Mouse (Mus musculus) hindbrain, embryonic 15.5 days (tissue): Measurements from ENCODE around the gene Foxa3. TPM values are rescaled to one million over a fixed set of nuclear protein-coding genes. Genes with fewer than 3 reads are reported as not detected.

ENCODE experiments used
- ATAC-seq: fragments of 200-750 bp; cut with Nextera tagmentation; 2 replicates; pipeline ENCODE4 v1.8.0; 2017; ENCODE audit warnings: low read depth, moderate number of reproducible peaks, moderate TSS enrichment; ENCODE audit not compliant: low FRiP score
- H3K27ac ChIP-seq: fragments of 300-500 bp; sonication (generic); replicated peaks from 2 replicates; pipeline ENCODE4 v1.5.1; 2015; ENCODE audit warnings: mild to moderate bottlenecking, inconsistent platforms
- H3K27me3 ChIP-seq: fragments of 300-500 bp; sonication (generic); 2 replicates; pipeline ENCODE4 v1.6.1; 2015; ENCODE audit warnings: control low read depth, inconsistent platforms
- H3K36me3 ChIP-seq: fragments of 300-500 bp; sonication (generic); 2 replicates; pipeline ENCODE4 v1.6.1; 2015; ENCODE audit warnings: control low read depth, inconsistent platforms
- H3K4me1 ChIP-seq: fragments of 300-500 bp; sonication (generic); replicated peaks from 2 replicates; pipeline ENCODE4 v1.6.1; 2015; ENCODE audit warnings: control low read depth, inconsistent platforms
- H3K4me2 ChIP-seq: fragments of 300-500 bp; sonication (generic); 2 replicates; pipeline ENCODE4 v1.6.1; 2015; ENCODE audit warnings: moderate library complexity, mild to moderate bottlenecking, inconsistent platforms
- H3K4me3 ChIP-seq: fragments of 300-500 bp; sonication (generic); 2 replicates; pipeline ENCODE4 v1.5.1; 2015; ENCODE audit warnings: mild to moderate bottlenecking, inconsistent platforms
- H3K9ac ChIP-seq: fragments of 300-500 bp; sonication (generic); 2 replicates; pipeline ENCODE4 v1.6.1; 2015; ENCODE audit warnings: inconsistent platforms
- H3K9me3 ChIP-seq: fragments of 300-500 bp; sonication (generic); 2 replicates; pipeline ENCODE4 v1.6.1; 2016; ENCODE audit warnings: control low read depth, inconsistent platforms
- WGBS: fragments of 180-500 bp; shearing (Covaris S2); methylation state at CpG from one replicate; pipeline ENCODE4 v1.1.7; 2015; 5-methylcytosine and 5-hydroxymethylcytosine counted together
- polyA plus RNA-seq: library from polyadenylated mRNA; unstranded; fragments of >200 nt; fragmentation: Nextera tagmentation; extraction: Ambion mirVana; gene quantifications from 2 replicates; pipeline ENCODE4 v1.2.1, GENCODE M21; 2015

Gene Foxa3
- polyA plus RNA-seq, 1 experiment from 2014 or later, result not detected

DNA sequence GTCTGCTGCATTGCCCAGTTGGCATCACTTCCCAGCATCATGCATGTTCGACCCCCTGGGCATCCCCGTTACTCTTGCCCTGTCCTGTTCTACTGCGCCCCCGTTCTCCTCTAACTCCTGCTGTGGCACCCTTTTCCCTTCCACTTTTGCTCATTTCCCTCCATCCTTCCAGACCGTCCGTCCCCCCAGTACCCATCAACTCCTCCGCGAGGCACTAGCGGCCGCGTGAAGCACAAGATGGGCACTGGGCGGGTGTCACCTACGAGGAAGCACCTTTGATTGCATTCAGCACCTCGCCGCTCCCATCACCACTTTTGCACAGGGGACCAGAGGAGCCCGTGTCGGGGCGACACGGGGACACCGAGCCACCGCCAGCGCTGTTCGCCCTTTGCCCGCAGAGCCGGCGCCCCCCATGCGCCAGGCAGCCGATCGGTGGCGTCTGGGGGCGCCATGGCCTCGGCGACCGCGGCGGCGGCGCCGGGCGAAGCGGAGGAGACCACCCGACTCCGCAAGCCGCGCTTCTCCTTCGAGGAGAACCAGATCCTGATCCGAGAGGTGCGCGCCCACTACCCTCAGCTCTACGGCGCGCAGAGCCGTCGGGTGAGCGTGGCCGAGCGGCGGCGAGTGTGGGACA lies 31.6 kb downstream of the Foxa3 start:
- Histone ChIP-seq H3K4me1 (peaks cover 47% of the 10 kb centered on the region), H3K36me3 (no peaks in the 10 kb centered on the region), H3K9me3 (no peaks in the 10 kb centered on the region), H3K4me2 (peak overlapping the region; percentile 87), H3K4me3 (peak overlapping the region; percentile 63), H3K9ac (peak overlapping the region; percentile 56), H3K27ac (peak overlapping the region; percentile 96), H3K27me3 (no peaks in the 10 kb centered on the region)
- under 1% methylated on average over 51 of the region's 59 CpGs for WGBS
- ATAC-seq, result 0 out of 2 replicates have a peak, but pooled peaks have one; percentile 0

DNA sequence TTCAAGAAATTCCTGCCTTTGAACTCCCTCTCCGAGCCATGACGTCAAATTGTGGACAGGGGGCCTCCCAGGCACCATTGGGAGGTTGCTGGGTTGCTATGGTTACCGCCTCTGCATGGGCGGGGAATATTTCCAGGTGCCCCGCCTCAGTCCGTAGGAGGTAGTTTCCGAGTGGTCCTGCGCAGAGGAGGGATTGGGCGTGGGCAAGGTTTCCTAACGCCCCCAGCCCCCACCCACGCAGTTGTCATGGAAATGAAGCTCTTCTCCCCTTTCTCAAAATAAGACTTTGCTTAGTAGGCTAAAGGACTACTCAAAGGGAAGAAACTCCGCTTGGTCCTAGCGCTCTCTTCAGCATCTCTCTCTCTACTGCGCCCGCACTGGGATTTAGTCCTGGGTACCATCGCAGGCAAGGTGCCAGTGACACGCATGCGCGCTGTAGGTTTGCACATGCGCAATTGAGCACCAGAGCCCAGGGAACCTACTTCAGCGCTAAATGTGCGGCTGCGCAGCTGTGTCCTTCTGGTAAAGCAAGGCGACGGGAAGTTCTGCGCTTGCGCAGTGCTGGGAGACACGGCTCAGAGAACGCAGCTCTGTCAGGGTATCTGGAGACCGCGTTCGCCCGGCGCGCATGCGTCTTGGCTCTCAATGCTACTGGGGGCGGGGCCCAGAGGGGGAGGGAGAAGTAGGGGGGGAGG lies 32.6 kb downstream of the Foxa3 start, which contains the start of gene Mypop:
Gene Mypop (plus strand): TSS at position 645 of the 695 bp plus-strand sequence.
- Histone ChIP-seq H3K4me2 (peak within 1 kb of the TSS; percentile 87), H3K27me3 (no peaks in the 10 kb centered on the region), H3K4me3 (peak within 1 kb of the TSS; percentile 63), H3K4me1 (peaks cover 47% of the 10 kb centered on the region), H3K9me3 (no peaks in the 10 kb centered on the region), H3K27ac (peak within 1 kb of the TSS; percentile 96), H3K9ac (peak within 1 kb of the TSS; percentile 56), H3K36me3 (no peaks in the 10 kb centered on the region)
- under 1% methylated on average over 37 of the region's 37 CpGs for WGBS
- ATAC-seq, result peak; percentile 94

GRCm38 (mm10) chr7:18989995-18990394 lies 33.3 kb downstream of the Foxa3 start:
- no peaks in the 10 kb centered on the region for H3K27me3 ChIP-seq
- peak overlapping the region; percentile 45 for H3K9ac ChIP-seq
- peak overlapping the region; percentile 87 for H3K4me2 ChIP-seq
- peak overlapping the region; percentile 63 for H3K4me3 ChIP-seq
- H3K36me3 ChIP-seq, result no peaks in the 10 kb centered on the region
- H3K27ac ChIP-seq, result peak overlapping the region; percentile 96
- ATAC-seq, result no peak
- H3K9me3 ChIP-seq, result no peaks in the 10 kb centered on the region
- WGBS, result 7% methylated on average over 5 of the region's 5 CpGs
- H3K4me1 ChIP-seq, result peaks cover 41% of the 10 kb centered on the region

GRCm38 (mm10) chr7:18988780-18989179 lies 34.6 kb downstream of the Foxa3 start:
- H3K27ac ChIP-seq, result no peak overlapping the region
- no peak overlapping the region for H3K9ac ChIP-seq
- no peak overlapping the region for H3K4me2 ChIP-seq
- 70% methylated on average over 6 of the region's 6 CpGs for WGBS
- no peaks in the 10 kb centered on the region for H3K36me3 ChIP-seq
- no peak for ATAC-seq
- H3K4me3 ChIP-seq, result no peak overlapping the region
- peaks cover 31% of the 10 kb centered on the region for H3K4me1 ChIP-seq
- no peaks in the 10 kb centered on the region for H3K9me3 ChIP-seq
- no peaks in the 10 kb centered on the region for H3K27me3 ChIP-seq

GRCm38 (mm10) chr7:18987747-18988146 lies 35.6 kb downstream of the Foxa3 start:
- peaks cover 20% of the 10 kb centered on the region for H3K4me1 ChIP-seq
- no peak for ATAC-seq
- no peak overlapping the region for H3K4me3 ChIP-seq
- H3K9ac ChIP-seq, result no peak overlapping the region
- H3K4me2 ChIP-seq, result no peak overlapping the region
- no peaks in the 10 kb centered on the region for H3K36me3 ChIP-seq
- H3K9me3 ChIP-seq, result no peaks in the 10 kb centered on the region
- H3K27ac ChIP-seq, result no peak overlapping the region
- WGBS, result 80% methylated on average over 13 of the region's 13 CpGs
- H3K27me3 ChIP-seq, result no peaks in the 10 kb centered on the region

- Histone ChIP-seq H3K36me3 (no peaks in the 10 kb centered on the region), H3K4me2 (no peak within 1 kb of the TSS), H3K27ac (no peak within 1 kb of the TSS), H3K4me3 (no peak within 1 kb of the TSS), H3K27me3 (no peaks in the 10 kb centered on the region), H3K4me1 (peaks cover 14% of the 10 kb centered on the region), H3K9me3 (no peaks in the 10 kb centered on the region), H3K9ac (no peak within 1 kb of the TSS)
- 75% methylated on average over 2 of the region's 2 CpGs for WGBS
- ATAC-seq, result no peak
These were observed 36.2 kb downstream of the Foxa3 start, which contains the start of gene Nanos2 for GRCm38 (mm10) chr7:18987100-18987499. TSS of gene Nanos2 (plus strand) at chr7:18987400.

GRCm38 (mm10) chr7:18986503-18986902 lies 36.8 kb downstream of the Foxa3 start:
- no peak overlapping the region for H3K9ac ChIP-seq
- H3K4me2 ChIP-seq, result no peak overlapping the region
- H3K36me3 ChIP-seq, result no peaks in the 10 kb centered on the region
- no peak overlapping the region for H3K27ac ChIP-seq
- H3K9me3 ChIP-seq, result no peaks in the 10 kb centered on the region
- no peak overlapping the region for H3K4me3 ChIP-seq
- no peak for ATAC-seq
- H3K27me3 ChIP-seq, result no peaks in the 10 kb centered on the region
- peaks cover 8% of the 10 kb centered on the region for H3K4me1 ChIP-seq
- WGBS, result 89% methylated on average over 2 of the region's 2 CpGs

- no peaks in the 10 kb centered on the region for H3K36me3 ChIP-seq
- H3K9me3 ChIP-seq, result no peaks in the 10 kb centered on the region
- H3K27ac ChIP-seq, result no peak overlapping the region
- no peak overlapping the region for H3K4me2 ChIP-seq
- no peak for ATAC-seq
- WGBS, result 82% methylated on average over 9 of the region's 9 CpGs
- no peaks in the 10 kb centered on the region for H3K27me3 ChIP-seq
- no peaks in the 10 kb centered on the region for H3K4me1 ChIP-seq
- no peak overlapping the region for H3K4me3 ChIP-seq
- no peak overlapping the region for H3K9ac ChIP-seq
These were observed 45.0 kb downstream of the Foxa3 start for GRCm38 (mm10) chr7:18978381-18978780.

- Histone ChIP-seq H3K4me3 (no peak overlapping the region), H3K9ac (no peak overlapping the region), H3K36me3 (no peaks in the 10 kb centered on the region), H3K9me3 (no peaks in the 10 kb centered on the region), H3K27ac (no peak overlapping the region), H3K4me2 (no peak overlapping the region), H3K4me1 (0 out of 2 replicates have a peak, but pooled peaks cover 4% of the 10 kb centered on the region), H3K27me3 (no peaks in the 10 kb centered on the region)
- ATAC-seq, result no peak
- WGBS, result 89% methylated on average over 3 of the region's 3 CpGs
These were observed 52.4 kb downstream of the Foxa3 start for GRCm38 (mm10) chr7:18970956-18971355.

GRCm38 (mm10) chr7:18967603-18968002 lies 55.7 kb downstream of the Foxa3 start:
- H3K9me3 ChIP-seq, result no peaks in the 10 kb centered on the region
- ATAC-seq, result peak; percentile 50
- H3K36me3 ChIP-seq, result no peaks in the 10 kb centered on the region
- H3K4me1 ChIP-seq, result peaks cover 21% of the 10 kb centered on the region
- 6% methylated on average over 8 of the region's 8 CpGs for WGBS
- no peaks in the 10 kb centered on the region for H3K27me3 ChIP-seq
- H3K9ac ChIP-seq, result no peak overlapping the region
- 0 out of 2 replicates have a peak overlapping the region, but pooled peaks have one; percentile 17 for H3K27ac ChIP-seq
- no peak overlapping the region for H3K4me3 ChIP-seq
- H3K4me2 ChIP-seq, result no peak overlapping the region

DNA sequence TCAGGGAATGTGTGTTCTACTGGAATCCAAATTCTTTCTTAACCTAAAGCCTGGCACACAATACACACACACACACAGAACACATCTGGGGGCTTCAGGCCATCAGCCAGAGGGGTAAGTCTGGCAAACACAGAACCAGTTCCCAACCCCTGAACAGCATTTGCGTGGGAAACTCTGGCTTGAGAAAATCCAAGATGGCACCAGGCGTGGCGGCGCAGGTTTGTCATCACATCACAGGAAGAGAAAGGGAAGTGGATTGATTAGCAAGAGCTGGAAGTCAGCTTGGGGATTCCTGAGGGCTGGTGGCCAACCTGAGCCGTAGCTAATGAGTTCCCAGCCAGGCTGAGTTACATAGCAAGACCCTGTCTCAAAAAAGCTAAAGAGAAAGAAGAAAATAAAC lies 58.0 kb downstream of the Foxa3 start:
- H3K4me3 ChIP-seq, result no peak overlapping the region
- H3K9ac ChIP-seq, result no peak overlapping the region
- no peak overlapping the region for H3K4me2 ChIP-seq
- no peaks in the 10 kb centered on the region for H3K36me3 ChIP-seq
- no peaks in the 10 kb centered on the region for H3K27me3 ChIP-seq
- no peak for ATAC-seq
- H3K4me1 ChIP-seq, result peaks cover 36% of the 10 kb centered on the region
- H3K9me3 ChIP-seq, result no peaks in the 10 kb centered on the region
- no peak overlapping the region for H3K27ac ChIP-seq
- 78% methylated on average over 5 of the region's 5 CpGs for WGBS

DNA sequence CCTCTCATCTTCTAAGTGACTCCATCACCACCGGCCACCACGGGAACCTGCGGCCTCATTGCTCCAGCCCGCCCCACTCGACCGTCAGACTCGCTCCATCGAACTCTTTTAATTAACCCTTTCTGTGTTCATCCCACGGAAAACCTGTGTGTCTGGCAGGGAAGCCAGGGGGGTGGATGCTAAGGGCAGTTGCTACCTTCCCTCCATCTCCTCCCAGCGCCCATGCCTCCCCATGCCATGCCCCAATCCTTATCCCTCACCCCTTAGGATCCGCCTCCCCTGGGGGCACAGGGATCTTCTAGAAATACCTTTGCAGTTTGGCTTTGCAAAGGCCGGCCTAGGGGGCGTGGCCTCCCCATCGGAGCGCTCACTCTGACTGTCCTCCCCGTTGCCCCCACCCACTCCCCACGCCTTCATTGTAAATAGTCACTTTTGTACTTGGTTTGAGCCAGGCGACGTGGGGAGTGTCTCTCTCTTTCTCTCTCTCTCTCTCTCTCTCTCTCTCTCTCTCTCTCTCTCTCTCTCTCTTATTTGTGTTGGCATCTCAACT lies 60.0 kb downstream of the Foxa3 start:
- WGBS, result 5% methylated on average over 19 of the region's 19 CpGs
- H3K9me3 ChIP-seq, result no peaks in the 10 kb centered on the region
- no peak overlapping the region for H3K9ac ChIP-seq
- no peaks in the 10 kb centered on the region for H3K36me3 ChIP-seq
- peaks cover 46% of the 10 kb centered on the region for H3K4me1 ChIP-seq
- no peak overlapping the region for H3K4me3 ChIP-seq
- no peaks in the 10 kb centered on the region for H3K27me3 ChIP-seq
- H3K4me2 ChIP-seq, result peak overlapping the region; percentile 47
- no peak for ATAC-seq
- H3K27ac ChIP-seq, result no peak overlapping the region
